Mouse (Mus musculus) forebrain, embryonic 15.5 days (tissue): ENCODE data around the gene Ppp1r36. TPM values are rescaled to one million over a fixed set of nuclear protein-coding genes. Genes with fewer than 3 reads are reported as not detected.

Experiments
- ATAC-seq: fragments of 200-750 bp; cut with Nextera tagmentation; replicated peaks from 2 replicates; pipeline ENCODE4 v1.8.0; 2017; ENCODE audit warnings: mild to moderate bottlenecking, moderate TSS enrichment, moderate library complexity
- H3K27ac ChIP-seq: fragments of 300-500 bp; sonication (generic); replicated peaks from 2 replicates; pipeline ENCODE4 v1.5.1; 2015; ENCODE audit warnings: mild to moderate bottlenecking, inconsistent platforms
- H3K27me3 ChIP-seq: fragments of 300-500 bp; sonication (generic); 2 replicates; pipeline ENCODE4 v1.6.1; 2015; ENCODE audit warnings: inconsistent platforms
- H3K36me3 ChIP-seq: fragments of 300-500 bp; sonication (generic); 2 replicates; pipeline ENCODE4 v1.6.1; 2015; ENCODE audit warnings: mild to moderate bottlenecking, inconsistent platforms
- H3K4me1 ChIP-seq: fragments of 300-500 bp; sonication (generic); 2 replicates; pipeline ENCODE4 v1.6.1; 2015; ENCODE audit warnings: inconsistent platforms
- H3K4me2 ChIP-seq: fragments of 300-500 bp; sonication (generic); replicated peaks from 2 replicates; pipeline ENCODE4 v1.6.1; 2015; ENCODE audit warnings: mild to moderate bottlenecking, inconsistent platforms
- H3K4me3 ChIP-seq: fragments of 300-500 bp; sonication (generic); 2 replicates; pipeline ENCODE4 v1.5.1; 2015; ENCODE audit warnings: mild to moderate bottlenecking, inconsistent platforms
- H3K9ac ChIP-seq: fragments of 300-500 bp; sonication (generic); replicated peaks from 2 replicates; pipeline ENCODE4 v1.6.1; 2015; ENCODE audit warnings: mild to moderate bottlenecking, inconsistent platforms
- H3K9me3 ChIP-seq: fragments of 300-500 bp; sonication (generic); 2 replicates; pipeline ENCODE4 v1.6.1; 2016; ENCODE audit warnings: inconsistent platforms
- WGBS: fragments of 180-500 bp; shearing (Covaris S2); methylation state at CpG from one replicate; pipeline ENCODE4 v1.1.7; 2015; ENCODE audit warnings: mixed read lengths; 5-methylcytosine and 5-hydroxymethylcytosine counted together
- polyA plus RNA-seq: library from polyadenylated mRNA; unstranded; fragments of >200 nt; fragmentation: Nextera tagmentation; extraction: Ambion mirVana; gene quantifications from 2 replicates; pipeline ENCODE4 v1.2.1, GENCODE M21; 2015

Ppp1r36 gene
- polyA plus RNA-seq, 1 experiment from 2014 or later = 1.2 TPM

GRCm38 (mm10) chr12:76482446-76482845, 65.1 kb downstream of the Ppp1r36 start:
- Histone ChIP-seq H3K9me3 (no peaks in the 10 kb centered on the region), H3K4me1 (0 out of 2 replicates have a peak, but pooled peaks cover 3% of the 10 kb centered on the region), H3K4me3 (no peak overlapping the region), H3K36me3 (no peaks in the 10 kb centered on the region), H3K9ac (no peak overlapping the region), H3K27me3 (no peaks in the 10 kb centered on the region), H3K4me2 (no peak overlapping the region), H3K27ac (no peak overlapping the region)
- WGBS = 85% methylated on average over 2 of the region's 2 CpGs
- no peak for ATAC-seq

GRCm38 (mm10) chr12:76482948-76483347, 65.6 kb downstream of the Ppp1r36 start:
- H3K4me2 ChIP-seq = no peak overlapping the region
- H3K27ac ChIP-seq = no peak overlapping the region
- WGBS = 90% methylated on average over 2 of the region's 2 CpGs
- H3K9ac ChIP-seq = no peak overlapping the region
- H3K36me3 ChIP-seq = no peaks in the 10 kb centered on the region
- H3K4me3 ChIP-seq = no peak overlapping the region
- ATAC-seq = no peak
- 0 out of 2 replicates have a peak, but pooled peaks cover 3% of the 10 kb centered on the region for H3K4me1 ChIP-seq
- no peaks in the 10 kb centered on the region for H3K9me3 ChIP-seq
- H3K27me3 ChIP-seq = no peaks in the 10 kb centered on the region

- WGBS = 66% methylated on average over 4 of the region's 4 CpGs
- no peaks in the 10 kb centered on the region for H3K36me3 ChIP-seq
- no peaks in the 10 kb centered on the region for H3K27me3 ChIP-seq
- H3K4me3 ChIP-seq = no peak overlapping the region
- no peaks in the 10 kb centered on the region for H3K4me1 ChIP-seq
- H3K4me2 ChIP-seq = no peak overlapping the region
- H3K9ac ChIP-seq = no peak overlapping the region
- ATAC-seq = no peak
- H3K27ac ChIP-seq = no peak overlapping the region
- no peaks in the 10 kb centered on the region for H3K9me3 ChIP-seq
These were observed 67.5 kb downstream of the Ppp1r36 start for GRCm38 (mm10) chr12:76484881-76485280.

- Histone ChIP-seq H3K4me1 (no peaks in the 10 kb centered on the region), H3K36me3 (no peaks in the 10 kb centered on the region), H3K4me3 (no peak overlapping the region), H3K9ac (no peak overlapping the region), H3K27ac (no peak overlapping the region), H3K27me3 (no peaks in the 10 kb centered on the region), H3K9me3 (no peaks in the 10 kb centered on the region), H3K4me2 (no peak overlapping the region)
- no peak for ATAC-seq
- 47% methylated on average over 11 of the region's 11 CpGs for WGBS
These were observed 68.0 kb downstream of the Ppp1r36 start for GRCm38 (mm10) chr12:76485381-76485780.

GRCm38 (mm10) chr12:76486943-76487342, 69.6 kb downstream of the Ppp1r36 start:
- 87% methylated on average over 9 of the region's 9 CpGs for WGBS
- Histone ChIP-seq H3K9ac (no peak overlapping the region), H3K27me3 (no peaks in the 10 kb centered on the region), H3K9me3 (no peaks in the 10 kb centered on the region), H3K27ac (no peak overlapping the region), H3K4me2 (no peak overlapping the region), H3K4me1 (no peaks in the 10 kb centered on the region), H3K4me3 (no peak overlapping the region), H3K36me3 (no peaks in the 10 kb centered on the region)
- ATAC-seq = no peak

Other genes with a start within 250 kb of the Ppp1r36 start
- gene Esr2, start 240.3 kb upstream of the Ppp1r36 start, polyA plus RNA-seq = 0.22 TPM in 2 replicates
- gene Tex21, start 170.8 kb upstream of the Ppp1r36 start, polyA plus RNA-seq = not detected in 2 replicates
- 45.2 and 46.4 TPM in 2 replicates for gene Mthfd1, start 162.2 kb upstream of the Ppp1r36 start, polyA plus RNA-seq
- gene Akap5, start 92.6 kb upstream of the Ppp1r36 start, polyA plus RNA-seq = 7.3 and 7.4 TPM in 2 replicates
- 16.2 and 19.0 TPM in 2 replicates for gene Zbtb25, start 47.9 kb upstream of the Ppp1r36 start, polyA plus RNA-seq
- 4.5 TPM in 2 replicates for gene Zbtb1, start 47.3 kb upstream of the Ppp1r36 start, polyA plus RNA-seq
- 4.5 and 5.7 TPM in 2 replicates for gene Hspa2, start 13.4 kb upstream of the Ppp1r36 start, polyA plus RNA-seq
- gene Plekhg3, start 113.4 kb downstream of the Ppp1r36 start, polyA plus RNA-seq = 0.79 and 1.2 TPM in 2 replicates